Mouse (Mus musculus) MEL-GATA-1-ER (cell line): Measurements from ENCODE around the gene Slc24a5.
A peak's percentile ranks its signal among the peaks of the same experiment; 100 is the strongest.

Source experiments
- DNase-seq: peaks from one replicate; pipeline ENCODE4 v3.0.0-alpha.2; 2012; ENCODE audit warnings: low read depth; ENCODE audit errors: extremely low read depth

Slc24a5 gene

GRCm38 (mm10) chr2:125119381-125120110 is 51.6 kb downstream of the Slc24a5 start:
- no peak for DNase-seq

- no peak for DNase-seq
Measured at GRCm38 (mm10) chr2:125122288-125122623, 54.3 kb downstream of the Slc24a5 start.

GRCm38 (mm10) chr2:125122624-125123476 is 54.9 kb downstream of the Slc24a5 start:
- no peak for DNase-seq

- DNase-seq, result no peak
Measured at GRCm38 (mm10) chr2:125123477-125123852, 55.5 kb downstream of the Slc24a5 start, which contains the start of gene Myef2. Gene Myef2, minus strand, starts transcription at chr2:125123661.

GRCm38 (mm10) chr2:125125824-125126223 is 57.9 kb downstream of the Slc24a5 start:
- DNase-seq, result peak; percentile 43

- DNase-seq, result no peak
Measured at GRCm38 (mm10) chr2:125126792-125127191, 58.9 kb downstream of the Slc24a5 start.

- DNase-seq, result no peak
Measured at GRCm38 (mm10) chr2:125134113-125134512, 66.2 kb downstream of the Slc24a5 start.

GRCm38 (mm10) chr2:125135903-125136811 is 68.2 kb downstream of the Slc24a5 start, which contains the start of gene Ctxn2:
Gene Ctxn2, plus strand, starts transcription at chr2:125136692.
- DNase-seq, result no peak

- DNase-seq, result no peak
Measured at GRCm38 (mm10) chr2:125136846-125137245, 68.9 kb downstream of the Slc24a5 start.
